Mouse (Mus musculus) cerebellum, adult 2 months (tissue): ENCODE results near the gene Polr2g.
A peak's percentile ranks its signal among the peaks of the same experiment; 100 is the strongest.

ENCODE experiments used
- CTCF ChIP-seq: fragments of 200-500 bp; IDR thresholded peaks from 2 replicates; pipeline ENCODE4 v1.5.1; 2011; ENCODE audit warnings: low read depth, mild to moderate bottlenecking, control low read depth, low read length, moderate library complexity, borderline replicate concordance; ENCODE audit not compliant: insufficient read depth
- POLR2A ChIP-seq: fragments of 200-500 bp; IDR thresholded peaks from 2 replicates; pipeline ENCODE4 v1.6.1; 2011; ENCODE audit warnings: low read length, control low read depth, borderline replicate concordance; ENCODE audit not compliant: insufficient read depth

- TF ChIP-seq POLR2A (peak; percentile 45; the same call in 1 of the 2 replicates), CTCF (no peak)
Measured at GRCm38 (mm10) chr19:8839908-8840791, 41.8 kb upstream of the Polr2g start.
